Mouse (Mus musculus) heart, adult 11 months (tissue): Measurements from ENCODE around the gene Josd1.
"Not testable (repeated sequence)": the region's sequence is repeated elsewhere in the genome, so short reads cannot be mapped to it uniquely, and the experiment has no call there.

Source experiments
- DNase-seq: peaks from one replicate; pipeline ENCODE4 v3.0.0; 2022

Josd1 gene

DNA sequence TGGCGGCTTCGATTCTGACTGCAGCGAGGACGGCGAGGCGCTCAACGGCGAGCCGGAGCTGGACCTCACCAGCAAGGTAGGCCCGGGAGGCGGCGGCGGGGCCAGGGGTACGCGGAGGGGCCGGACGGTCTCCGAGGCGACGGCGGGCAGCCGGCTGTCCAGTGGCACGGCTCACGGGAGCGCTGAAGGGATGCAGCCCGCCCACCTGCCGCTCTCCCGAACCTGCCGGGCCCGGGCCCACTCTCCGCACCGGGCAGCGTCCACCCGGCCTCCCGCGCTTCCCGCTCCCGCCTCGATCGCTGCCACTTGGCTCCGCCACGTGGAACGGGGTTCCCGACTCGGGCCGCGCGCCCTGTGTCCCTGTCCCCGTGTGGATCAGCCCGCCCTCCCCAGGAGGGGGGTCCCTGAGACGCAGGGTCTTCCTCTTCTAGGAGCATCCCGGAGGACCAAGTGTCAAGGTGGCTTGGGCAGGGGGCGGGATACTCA, 3.3 kb upstream of the Josd1 start:
- DNase-seq = peak; percentile 97

DNA sequence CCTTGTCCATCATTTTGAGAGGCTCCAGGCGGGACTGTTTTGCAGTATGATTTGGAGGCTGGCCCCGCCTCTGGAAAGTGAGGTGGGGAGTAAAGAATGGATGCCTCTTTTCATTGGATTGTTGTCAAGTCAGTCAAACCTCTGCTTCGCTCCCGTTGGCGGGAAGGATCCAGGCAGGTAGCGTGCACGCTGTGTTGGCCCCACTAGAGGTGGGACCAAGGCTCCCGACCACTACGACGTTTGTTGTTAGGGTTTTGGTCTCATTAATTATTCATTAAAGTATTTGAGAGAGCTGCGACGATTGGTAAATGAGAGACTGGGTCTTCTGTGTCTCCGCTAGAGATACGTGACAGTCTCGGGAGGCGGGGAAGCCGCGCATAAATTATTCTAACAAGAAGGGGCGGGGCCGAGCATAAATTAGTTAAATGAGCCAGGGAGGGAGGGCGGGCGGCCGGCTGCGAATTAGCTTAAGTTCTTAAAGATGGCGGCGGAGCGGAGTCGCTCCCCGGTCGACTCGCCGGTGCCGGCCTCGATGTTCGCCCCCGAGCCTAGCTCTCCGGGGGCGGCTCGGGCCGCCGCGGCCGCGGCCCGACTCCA, 2.8 kb upstream of the Josd1 start, which contains the start of gene Gtpbp1:
Gtpbp1 (plus strand) TSS at position 420 of the 597 bp plus-strand sequence.
- DNase-seq = peak; percentile 100

DNA sequence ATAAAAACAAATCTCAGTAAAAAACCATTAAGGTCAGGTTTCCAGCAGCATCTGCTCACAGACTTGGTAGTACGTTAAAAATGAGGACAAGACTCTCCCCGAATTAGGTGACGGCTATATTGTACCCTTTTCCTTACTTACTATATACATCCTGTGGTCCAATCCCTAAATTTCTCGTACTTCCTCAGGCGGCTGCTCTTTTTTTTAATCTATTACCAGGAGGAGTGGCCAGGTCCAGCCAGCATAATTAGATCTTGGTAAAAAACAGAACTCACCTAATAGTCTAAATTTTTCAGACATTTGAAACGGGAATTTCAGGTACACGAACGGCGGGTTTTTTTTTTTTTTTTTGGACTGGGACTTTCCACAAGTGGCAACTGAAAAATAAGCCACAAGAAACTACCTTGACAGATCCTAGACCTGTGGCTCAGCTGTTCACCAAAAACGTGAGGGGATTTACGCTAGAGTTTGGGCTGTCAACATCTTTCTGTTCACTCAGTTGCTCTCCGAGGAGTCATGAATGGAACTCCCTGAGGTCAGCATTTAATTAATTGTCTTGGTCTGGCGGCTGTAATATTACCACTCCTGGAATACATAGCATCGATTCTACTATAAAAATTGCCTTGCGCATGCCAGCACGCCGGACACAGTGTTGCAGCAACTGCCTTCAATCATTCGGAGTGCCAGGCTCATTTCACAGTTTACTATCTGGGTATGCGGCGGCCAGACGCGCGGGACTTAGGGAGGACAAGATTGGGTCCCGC, 2.1 kb upstream of the Josd1 start:
- no peak for DNase-seq

DNA sequence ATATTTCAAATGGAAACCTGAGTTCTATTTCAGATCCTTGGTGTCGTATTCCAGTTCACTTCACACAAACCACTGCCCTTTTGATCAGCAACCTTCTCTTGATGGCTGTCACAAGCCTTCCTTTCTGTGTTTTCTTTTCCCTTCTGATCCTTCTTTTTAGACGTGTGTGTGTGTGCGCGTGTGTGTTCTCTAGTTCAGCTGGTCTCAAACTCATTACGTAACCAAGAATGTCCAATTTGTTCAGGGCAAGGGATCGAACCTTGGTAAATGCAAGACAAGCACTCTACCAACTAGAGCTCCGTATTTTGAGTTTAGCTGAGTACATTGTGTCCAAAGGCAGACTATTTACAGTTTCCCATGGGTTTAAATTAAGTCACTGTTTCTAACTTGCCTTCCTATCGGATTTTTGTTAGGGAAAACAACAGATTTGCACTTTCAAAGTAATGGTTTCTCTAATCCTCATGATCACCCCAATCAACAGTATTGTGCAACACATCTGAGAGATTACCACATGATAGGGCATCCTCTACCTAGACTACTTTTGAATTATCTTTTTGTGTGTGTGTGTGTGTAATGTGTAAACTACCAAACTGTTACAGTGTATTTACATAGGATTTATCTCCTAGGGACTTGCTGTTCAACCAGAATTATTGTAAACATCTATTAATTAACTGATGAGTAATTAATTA, 693 bp upstream of the Josd1 start:
- DNase-seq = no peak

DNA sequence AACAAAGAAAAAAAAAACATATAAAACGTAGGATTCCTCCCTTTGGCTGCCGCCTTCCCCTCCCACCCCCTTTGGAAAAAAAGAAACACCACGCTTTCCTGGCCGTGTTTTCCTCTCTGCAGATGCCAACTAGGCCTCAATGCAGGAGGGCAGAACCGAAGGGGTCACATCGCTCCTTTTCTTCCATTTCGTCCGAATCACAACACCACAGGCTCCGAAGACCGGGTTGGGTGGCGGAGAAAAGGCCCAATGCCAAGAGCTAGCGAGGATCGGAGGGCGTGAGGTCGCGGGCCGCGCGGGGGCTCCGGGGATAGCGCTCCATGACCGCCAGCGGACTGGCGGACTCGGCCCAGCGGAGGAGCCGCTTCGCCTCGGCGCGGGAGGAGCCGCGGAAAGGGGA, 544 bp downstream of the Josd1 start:
- DNase-seq = peak; percentile 97

DNA sequence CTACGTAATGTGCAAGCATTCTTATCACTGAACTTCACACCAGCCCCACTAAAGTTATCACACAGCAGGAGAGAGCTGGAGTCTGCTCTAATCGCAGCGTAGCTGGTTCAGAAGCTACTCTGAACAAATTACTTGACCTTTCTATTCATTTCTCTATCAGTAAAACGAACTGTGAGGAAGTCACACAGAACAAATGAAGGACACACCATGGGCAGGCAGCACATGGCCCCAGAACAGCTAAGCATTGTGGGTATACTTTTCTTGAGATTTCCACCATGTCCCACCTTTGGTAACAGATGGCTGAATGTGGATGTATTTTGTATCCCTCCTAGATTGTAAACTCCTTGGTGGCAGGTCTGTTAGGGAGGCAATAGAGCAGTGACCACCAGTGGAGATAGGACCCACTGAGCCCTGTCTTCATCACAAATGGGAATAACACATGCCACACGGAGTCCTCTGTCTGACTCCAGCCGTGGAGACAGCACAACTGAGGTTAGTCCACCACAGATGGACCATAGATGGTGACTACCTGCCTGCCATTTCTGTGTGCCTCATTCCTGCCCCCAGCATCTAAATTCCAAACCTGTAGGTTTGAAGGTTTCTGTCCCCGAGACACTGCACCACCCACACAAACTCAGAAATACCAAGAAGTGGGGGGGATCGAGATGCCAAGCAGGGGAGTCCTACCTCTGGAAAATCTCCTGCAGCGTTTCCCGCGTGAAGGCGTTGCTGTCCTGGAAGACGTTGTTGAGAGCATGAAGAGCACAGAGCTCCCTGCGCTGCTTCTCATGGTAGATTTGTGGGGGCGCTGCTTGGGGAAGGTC, 1.5 kb downstream of the Josd1 start:
- no peak for DNase-seq

DNA sequence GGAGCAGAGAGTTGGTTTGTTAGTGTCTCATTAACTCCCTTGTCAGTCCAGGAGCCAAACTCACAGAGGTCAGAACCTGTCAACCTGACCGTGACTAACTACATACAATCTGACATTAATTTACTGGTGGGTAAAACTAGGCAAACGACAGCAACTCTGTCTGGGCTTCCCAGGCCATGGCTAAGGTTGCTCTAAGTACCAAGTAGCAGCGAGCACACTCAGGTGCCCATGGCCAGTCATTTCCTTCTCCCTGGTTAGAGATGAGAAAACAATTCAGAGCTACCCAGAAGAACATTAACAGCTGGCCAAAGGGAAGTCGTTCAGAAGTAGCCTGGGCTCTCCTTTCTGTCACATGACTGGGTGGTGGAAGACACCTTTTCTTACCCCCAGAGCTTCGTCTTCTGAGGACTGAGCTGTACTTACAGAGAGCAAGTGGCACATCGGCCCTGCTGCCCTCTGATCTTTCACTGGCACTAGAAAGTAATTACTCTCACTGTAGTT, 2.5 kb downstream of the Josd1 start:
- DNase-seq = no peak

DNA sequence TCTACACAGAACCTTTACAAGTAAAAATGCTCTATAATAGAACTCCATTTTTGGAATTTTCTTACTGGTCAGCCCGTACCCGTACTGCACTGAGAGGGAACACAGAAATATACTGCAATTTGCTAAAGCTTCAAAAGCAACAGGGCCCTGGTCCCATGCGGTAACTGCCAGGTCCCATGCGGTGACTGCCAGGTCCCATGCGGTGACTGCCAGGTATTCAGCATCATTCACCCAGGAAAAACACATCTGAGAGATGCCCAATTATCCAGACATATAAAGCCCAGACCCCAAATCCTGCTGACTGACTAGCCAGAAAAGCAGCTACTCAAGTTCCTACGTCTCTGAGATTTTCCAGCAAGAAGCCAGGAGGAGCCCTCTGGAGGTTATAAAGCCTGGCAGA, 3.1 kb downstream of the Josd1 start:
- no peak for DNase-seq

DNA sequence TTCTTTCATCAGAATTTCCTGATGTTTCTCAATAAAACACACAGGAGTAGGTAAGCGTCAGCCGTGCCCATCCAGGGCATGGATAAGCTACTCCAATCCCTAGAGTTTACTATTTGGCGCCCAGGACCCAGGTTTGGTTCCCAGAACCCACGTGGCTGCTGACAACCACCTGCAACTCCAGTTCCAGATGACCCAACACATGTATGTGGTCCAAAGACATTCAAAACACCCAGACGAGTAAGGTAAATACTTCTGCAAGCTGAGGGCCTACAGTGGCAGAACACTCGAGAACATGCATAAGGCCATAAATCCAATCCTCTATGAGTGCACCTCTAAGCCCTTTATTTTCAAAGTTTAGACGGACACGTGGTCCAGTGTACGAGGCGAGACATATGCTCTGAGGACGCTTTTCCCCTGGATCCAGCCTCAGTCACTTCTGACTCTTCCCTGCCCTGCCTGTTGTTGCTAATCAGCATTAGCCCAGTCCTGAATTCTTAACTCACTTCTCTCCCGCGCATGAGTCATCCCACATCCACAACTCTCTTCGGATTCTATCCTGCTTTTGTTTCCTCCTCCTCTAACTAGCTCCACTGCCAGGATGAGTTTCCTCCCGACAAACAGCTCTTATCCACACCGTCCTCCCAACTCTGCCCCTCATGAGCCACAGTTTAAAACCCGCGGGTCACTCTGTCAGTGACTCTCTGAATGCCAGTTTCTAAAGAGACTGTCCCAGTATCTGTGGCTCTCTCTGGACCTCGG, 3.8 kb downstream of the Josd1 start:
- DNase-seq = peak; percentile 90

DNA sequence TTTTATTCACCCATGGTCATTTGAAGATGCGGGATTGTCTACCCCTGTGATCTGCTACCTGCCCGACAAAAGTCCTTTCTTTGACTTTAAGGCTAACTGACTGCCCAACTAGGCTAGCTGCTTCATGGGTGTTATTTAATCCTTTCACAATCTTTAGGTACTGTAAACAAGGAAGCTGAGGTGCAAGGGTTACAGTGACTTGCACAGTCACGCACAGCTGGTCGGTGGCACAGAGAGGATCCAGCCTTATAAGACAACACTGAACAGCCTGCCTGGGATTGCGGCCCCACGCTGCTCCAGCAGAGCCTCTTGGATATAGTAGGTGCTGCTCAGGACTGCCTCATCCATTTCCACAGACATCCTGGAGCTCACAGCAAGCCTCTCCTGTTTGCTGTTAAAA, 4.6 kb downstream of the Josd1 start:
- DNase-seq = no peak

DNA sequence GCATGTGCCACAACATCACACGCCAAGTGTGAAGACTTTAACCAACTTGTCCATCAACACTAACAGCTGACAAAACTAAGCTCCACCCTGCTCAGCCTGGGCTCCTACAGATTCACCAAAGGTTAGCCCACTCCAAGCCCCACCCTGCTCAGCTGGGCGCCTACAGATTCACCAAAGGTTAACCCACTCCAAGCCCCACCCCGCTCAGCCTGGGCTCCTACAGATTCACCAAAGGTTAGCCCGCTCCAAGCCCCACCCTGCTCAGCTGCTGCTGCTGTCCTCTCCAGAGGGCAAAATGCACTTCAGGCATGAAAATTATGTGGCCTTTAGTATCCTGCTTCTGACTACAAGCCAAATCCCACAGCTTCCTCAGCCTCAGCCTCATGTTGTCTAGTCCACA, 5.7 kb downstream of the Josd1 start:
- no peak for DNase-seq

DNA sequence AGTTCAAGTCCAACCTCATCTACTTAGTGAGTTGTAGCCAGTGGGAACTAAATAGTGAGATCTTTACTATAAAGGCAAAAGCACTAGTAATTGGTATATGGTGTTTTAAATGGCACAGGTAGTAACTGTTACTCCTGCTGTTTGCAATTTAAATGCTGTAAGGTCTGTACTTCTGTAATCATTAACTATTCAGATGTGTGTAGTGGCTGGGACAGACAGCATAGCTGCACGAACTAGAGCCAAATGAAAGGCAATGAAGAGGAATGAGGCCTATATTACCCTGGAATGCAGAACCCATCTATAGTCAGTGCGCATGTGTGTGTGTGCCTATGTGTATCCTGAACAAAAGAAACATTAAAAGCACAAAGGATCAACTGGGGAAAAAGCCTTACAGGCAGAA, 9.8 kb downstream of the Josd1 start:
- DNase-seq = no peak

DNA sequence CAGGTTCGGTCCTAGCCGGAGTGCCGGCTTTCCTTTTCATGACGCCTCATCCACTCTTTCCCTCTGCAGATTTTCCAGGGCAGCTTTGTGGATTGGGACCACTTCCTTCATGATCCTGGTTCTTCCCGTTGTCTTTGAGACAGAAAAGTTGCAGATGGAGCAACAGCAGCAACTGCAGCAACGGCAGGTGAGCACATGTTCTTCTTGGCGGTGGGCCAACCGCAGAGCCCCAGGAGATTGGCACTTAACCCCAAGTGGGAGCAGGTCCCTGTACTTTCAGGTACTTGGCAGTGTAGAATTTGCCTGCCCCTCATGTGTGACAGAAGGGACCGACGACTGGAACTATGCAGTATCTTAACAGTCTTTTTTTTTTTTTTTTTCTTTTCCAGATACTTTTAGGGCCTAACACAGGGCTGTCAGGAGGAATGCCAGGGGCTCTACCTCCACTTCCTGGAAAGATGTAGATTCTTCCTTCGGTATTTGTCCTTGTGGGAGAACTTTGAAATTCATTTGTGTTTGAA, 15.8 kb downstream of the Josd1 start:
- DNase-seq = not testable (repeated sequence)

DNA sequence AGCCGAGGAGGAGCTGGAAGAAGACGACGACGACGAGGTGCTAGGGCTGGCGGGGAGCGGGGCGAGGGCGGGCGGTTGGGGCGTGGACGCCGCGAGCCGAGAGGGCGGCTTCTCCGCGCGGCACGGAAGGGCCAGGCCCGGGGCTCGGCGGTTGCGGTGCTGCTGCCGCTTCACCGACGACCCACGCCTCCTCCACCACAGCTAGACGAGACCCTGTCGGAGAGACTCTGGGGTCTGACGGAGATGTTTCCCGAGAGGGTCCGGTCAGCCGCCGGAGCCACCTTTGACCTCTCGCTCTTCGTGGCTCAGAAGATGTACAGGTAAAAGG, 16.8 kb downstream of the Josd1 start:
- DNase-seq = no peak

DNA sequence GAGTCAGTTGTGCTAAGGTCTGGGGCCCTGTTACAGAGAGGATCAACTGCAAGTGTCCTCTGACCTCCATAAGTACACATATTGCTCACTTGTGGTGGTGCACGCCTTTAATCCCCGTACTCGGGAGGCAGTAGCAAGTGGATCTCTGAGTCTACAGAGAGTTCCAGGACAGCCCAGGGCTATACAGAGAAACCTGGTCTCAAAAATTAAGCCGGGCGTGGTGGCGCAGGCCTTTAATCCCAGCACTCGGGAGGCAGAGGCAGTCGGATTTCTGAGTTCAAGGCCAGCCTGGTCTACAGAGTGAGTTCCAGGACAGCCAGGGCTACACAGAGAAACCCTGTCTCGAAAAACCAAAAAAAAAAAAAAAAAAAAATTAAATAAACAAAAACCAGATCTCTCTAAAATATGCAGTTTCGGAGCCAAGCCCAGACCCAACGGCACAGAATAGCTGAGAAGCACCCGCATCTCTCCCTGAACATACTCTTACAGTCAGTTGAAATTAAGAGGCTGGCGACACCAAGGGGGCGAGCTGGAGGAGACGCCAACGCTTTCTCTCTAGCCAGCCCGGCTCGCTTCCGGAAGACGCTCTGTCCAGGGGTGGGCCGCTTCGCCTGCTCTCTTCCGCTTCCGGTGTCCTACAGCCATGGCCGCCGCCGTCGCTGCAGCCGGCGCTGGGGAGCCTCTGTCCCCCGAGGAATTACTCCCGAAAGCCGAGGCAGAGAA, 17.3 kb downstream of the Josd1 start, which contains the start of gene Tomm22:
Tomm22 (plus strand) TSS at position 613 of the 723 bp plus-strand sequence.
- peak; percentile 99 for DNase-seq

DNA sequence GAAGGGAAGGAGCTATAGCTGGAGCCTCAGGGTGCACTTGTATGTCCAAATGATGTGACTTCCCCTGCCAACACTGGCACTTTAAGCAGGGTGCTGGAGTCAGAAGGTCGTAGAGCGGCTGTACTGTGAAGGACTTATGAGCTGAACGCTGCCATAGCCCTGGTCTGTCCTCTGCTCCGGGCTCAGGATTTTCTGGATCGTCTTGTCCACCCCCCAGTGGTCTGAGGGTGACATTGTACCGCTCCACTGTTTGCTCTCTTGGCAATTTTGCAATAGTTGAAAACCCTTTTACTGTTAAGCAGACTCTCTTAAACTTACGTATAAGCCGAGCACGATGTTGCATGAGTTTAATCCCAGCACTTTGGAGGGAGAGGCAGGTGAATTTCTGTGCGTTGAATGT, 18.5 kb downstream of the Josd1 start:
- DNase-seq = no peak

DNA sequence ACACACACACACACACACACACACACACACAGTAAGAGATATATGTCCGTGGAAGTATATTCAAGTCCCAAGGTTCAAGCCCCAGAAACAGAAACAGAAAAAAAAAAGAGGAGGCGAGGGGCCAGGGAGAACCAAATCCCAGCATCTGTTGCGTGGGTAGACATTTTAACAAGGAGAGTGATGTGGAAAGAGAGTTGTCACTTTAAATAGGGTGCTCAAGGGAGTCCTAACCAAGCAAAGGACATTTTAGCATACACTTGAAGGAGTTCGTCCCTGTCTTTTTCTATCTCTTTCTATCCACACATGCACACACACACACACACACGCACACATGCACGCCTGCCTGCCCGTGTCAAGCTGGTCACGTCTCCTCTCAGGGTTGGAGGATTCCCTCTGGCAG, 23.1 kb downstream of the Josd1 start:
- DNase-seq = no peak

DNA sequence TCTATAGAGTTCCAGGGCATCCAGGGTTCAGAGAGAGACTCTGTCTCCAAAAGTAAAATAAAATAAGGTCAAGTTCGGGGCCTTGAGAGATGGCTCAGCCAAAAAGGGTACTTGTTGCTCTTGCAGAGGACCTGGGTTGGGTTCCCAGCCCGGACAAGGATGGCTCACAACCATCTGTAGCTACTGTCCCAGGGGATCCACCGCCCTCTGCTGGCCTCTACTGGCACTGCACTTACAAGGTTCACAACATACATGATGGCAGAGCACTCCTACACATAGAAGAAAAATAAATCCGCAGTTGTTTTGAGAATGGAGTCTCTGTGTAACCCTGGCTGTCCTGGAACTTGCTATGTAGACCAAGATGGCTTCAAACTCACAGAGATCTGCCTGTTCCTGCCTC, 25.9 kb downstream of the Josd1 start:
- DNase-seq = peak; percentile 87

DNA sequence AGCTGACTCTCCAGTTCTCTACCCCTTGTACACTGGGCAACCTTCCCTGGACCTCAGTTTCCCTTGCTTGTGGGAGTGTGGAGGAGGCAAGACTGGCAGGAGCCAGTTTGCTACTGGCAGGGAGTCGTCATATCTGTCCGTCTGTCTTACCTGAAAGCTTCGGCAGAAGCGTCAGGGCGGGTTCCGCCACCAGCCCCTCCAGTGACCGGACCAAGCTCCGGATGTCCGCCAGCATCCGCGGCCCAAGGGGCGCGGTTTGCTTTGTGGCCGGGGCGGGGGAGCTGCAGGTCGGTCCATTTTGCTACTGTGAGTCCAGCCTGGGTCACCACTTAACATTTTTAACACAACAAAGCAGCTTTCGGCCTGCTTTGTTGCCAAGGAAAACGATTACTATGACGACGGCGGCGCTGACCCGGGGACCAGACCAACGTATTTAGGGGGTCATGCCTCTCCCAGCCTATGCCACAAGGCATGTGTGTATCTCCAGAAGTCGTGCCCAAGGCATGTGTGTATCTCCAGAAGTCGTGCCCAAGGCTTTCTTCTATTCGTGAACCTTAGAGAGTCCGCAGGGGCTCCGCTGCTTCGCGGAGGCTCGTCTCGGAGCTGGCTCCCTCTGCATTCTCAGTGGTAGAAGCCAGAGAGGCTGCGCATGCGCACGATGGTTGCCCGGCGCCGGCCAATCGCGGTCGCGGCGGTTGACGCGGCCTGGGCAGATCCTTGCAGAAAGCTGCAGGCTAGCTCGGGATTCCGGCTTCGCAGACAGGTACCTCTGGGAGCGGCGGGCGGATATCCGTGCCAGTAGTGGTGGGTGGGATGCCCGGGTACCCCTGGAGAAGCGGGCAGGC, 29.0 kb downstream of the Josd1 start, which contains the start of the genes Fam227a and Cby1:
Fam227a (minus strand) TSS at position 426 of the 845 bp plus-strand sequence.
Cby1 (plus strand) TSS at position 669 of the 845 bp plus-strand sequence.
- peak; percentile 99 for DNase-seq
